Mouse (Mus musculus): ENCODE results near the gene 1700023F06Rik. TPM values are rescaled to one million over a fixed set of nuclear protein-coding genes. Genes with fewer than 3 reads are reported as not detected.

1700023F06Rik gene
- polyA plus RNA-seq, 1 experiment: 0.41 TPM

GRCm38 (mm10) chr11:103172392-103173040 is 35.8 kb downstream of the 1700023F06Rik start:
- Histone ChIP-seq H3K4me3 (replicated peaks; ENCODE audit: extremely low read depth, low read depth, low read length) (peak overlapping the region; percentile 9), H3K4me1 (ENCODE audit: control insufficient read depth, insufficient read depth, low read length) (no peaks in the 10 kb centered on the region)
- 79% methylated on average over 6 of the region's 6 CpGs for WGBS
- TF ChIP-seq POLR2A (IDR thresholded peaks at IDR 0.05; ENCODE audit: borderline replicate concordance, extremely low read depth, low read depth, low read length): no peak
- TF ChIP-seq CTCF (IDR thresholded peaks at IDR 0.05; ENCODE audit: insufficient read depth, low read length): no peak
- no peak for DNase-seq

- WGBS: 56% methylated on average over 9 of the region's 9 CpGs
- Histone ChIP-seq H3K4me1 (ENCODE audit: control insufficient read depth, insufficient read depth, low read length) (no peaks in the 10 kb centered on the region), H3K4me3 (replicated peaks; ENCODE audit: extremely low read depth, low read depth, low read length) (peak overlapping the region; percentile 43)
- TF ChIP-seq CTCF (IDR thresholded peaks at IDR 0.05; ENCODE audit: insufficient read depth, low read length): no peak
- TF ChIP-seq POLR2A (IDR thresholded peaks at IDR 0.05; ENCODE audit: borderline replicate concordance, extremely low read depth, low read depth, low read length): no peak
- DNase-seq: no peak
Observed at GRCm38 (mm10) chr11:103171703-103172391, 36.5 kb downstream of the 1700023F06Rik start.

GRCm38 (mm10) chr11:103171286-103171620 is 37.1 kb downstream of the 1700023F06Rik start:
- DNase-seq: no peak
- Histone ChIP-seq H3K4me1 (ENCODE audit: control insufficient read depth, insufficient read depth, low read length) (no peaks in the 10 kb centered on the region), H3K4me3 (replicated peaks; ENCODE audit: extremely low read depth, low read depth, low read length) (peak overlapping the region; percentile 73)
- 6% methylated on average over 23 of the region's 23 CpGs for WGBS
- TF ChIP-seq POLR2A (IDR thresholded peaks at IDR 0.05; ENCODE audit: borderline replicate concordance, extremely low read depth, low read depth, low read length): no peak

- Histone ChIP-seq H3K4me3 (replicated peaks; ENCODE audit: extremely low read depth, low read depth, low read length) (peak within 1 kb of the TSS; percentile 73), H3K4me1 (ENCODE audit: control insufficient read depth, insufficient read depth, low read length) (no peaks in the 10 kb centered on the region)
- WGBS: 2% methylated on average over 78 of the region's 84 CpGs
- TF ChIP-seq CTCF (IDR thresholded peaks at IDR 0.05; ENCODE audit: insufficient read depth, low read length) (no peak), POLR2A (IDR thresholded peaks at IDR 0.05; ENCODE audit: borderline replicate concordance, extremely low read depth, low read depth, low read length) (no peak)
- no peak for DNase-seq
Observed at GRCm38 (mm10) chr11:103170494-103171285, 37.7 kb downstream of the 1700023F06Rik start, which contains the start of gene Fmnl1. Gene Fmnl1 (plus strand): TSS chr11:103171107.

- TF ChIP-seq POLR2A (IDR thresholded peaks at IDR 0.05; ENCODE audit: borderline replicate concordance, extremely low read depth, low read depth, low read length): no peak
- no peak for TF ChIP-seq CTCF (IDR thresholded peaks at IDR 0.05; ENCODE audit: insufficient read depth, low read length)
- Histone ChIP-seq H3K4me1 (ENCODE audit: control insufficient read depth, insufficient read depth, low read length) (no peaks in the 10 kb centered on the region), H3K4me3 (replicated peaks; ENCODE audit: extremely low read depth, low read depth, low read length) (no peak overlapping the region)
- no peak for DNase-seq
- 63% methylated on average over 3 of the region's 3 CpGs for WGBS
Observed at GRCm38 (mm10) chr11:103170111-103170493, 38.3 kb downstream of the 1700023F06Rik start.

- TF ChIP-seq POLR2A (IDR thresholded peaks at IDR 0.05; ENCODE audit: borderline replicate concordance, extremely low read depth, low read depth, low read length) (no peak), CTCF (IDR thresholded peaks at IDR 0.05; ENCODE audit: insufficient read depth, low read length) (no peak)
- no peak for DNase-seq
- 91% methylated on average over 5 of the region's 5 CpGs for WGBS
- Histone ChIP-seq H3K4me3 (replicated peaks; ENCODE audit: extremely low read depth, low read depth, low read length) (no peak overlapping the region), H3K4me1 (ENCODE audit: control insufficient read depth, insufficient read depth, low read length) (no peaks in the 10 kb centered on the region)
Observed at GRCm38 (mm10) chr11:103169664-103170063, 38.7 kb downstream of the 1700023F06Rik start.

GRCm38 (mm10) chr11:103168690-103169390 is 39.5 kb downstream of the 1700023F06Rik start:
- peak; percentile 70 for DNase-seq
- no peak for TF ChIP-seq POLR2A (IDR thresholded peaks at IDR 0.05; ENCODE audit: borderline replicate concordance, extremely low read depth, low read depth, low read length)
- peak; percentile 99 for TF ChIP-seq CTCF (IDR thresholded peaks at IDR 0.05; ENCODE audit: insufficient read depth, low read length)
- H3K4me1 ChIP-seq (ENCODE audit: control insufficient read depth, insufficient read depth, low read length): no peaks in the 10 kb centered on the region
- 25% methylated on average over 9 of the region's 9 CpGs for WGBS
- H3K4me3 ChIP-seq (replicated peaks; ENCODE audit: extremely low read depth, low read depth, low read length): no peak overlapping the region

- no peak for DNase-seq
- 19% methylated on average over 10 of the region's 10 CpGs for WGBS
- Histone ChIP-seq H3K4me1 (ENCODE audit: control insufficient read depth, insufficient read depth, low read length) (no peaks in the 10 kb centered on the region), H3K4me3 (replicated peaks; ENCODE audit: extremely low read depth, low read depth, low read length) (no peak overlapping the region)
- TF ChIP-seq POLR2A (IDR thresholded peaks at IDR 0.05; ENCODE audit: borderline replicate concordance, extremely low read depth, low read depth, low read length) (0 out of 2 replicates have a peak, but pooled peaks have one; percentile 15), CTCF (IDR thresholded peaks at IDR 0.05; ENCODE audit: insufficient read depth, low read length) (no peak)
Observed at GRCm38 (mm10) chr11:103164391-103164790, 44.0 kb downstream of the 1700023F06Rik start.

GRCm38 (mm10) chr11:103162132-103162531 is 46.2 kb downstream of the 1700023F06Rik start:
- Histone ChIP-seq H3K4me1 (ENCODE audit: control insufficient read depth, insufficient read depth, low read length) (peaks cover 3% of the 10 kb centered on the region; the same call in 1 of the 2 replicates), H3K4me3 (replicated peaks; ENCODE audit: extremely low read depth, low read depth, low read length) (no peak overlapping the region)
- no peak for DNase-seq
- 90% methylated on average over 5 of the region's 5 CpGs for WGBS
- TF ChIP-seq CTCF (IDR thresholded peaks at IDR 0.05; ENCODE audit: insufficient read depth, low read length): no peak
- TF ChIP-seq POLR2A (IDR thresholded peaks at IDR 0.05; ENCODE audit: borderline replicate concordance, extremely low read depth, low read depth, low read length): no peak

All from lung, adult 2 months (tissue).